Mouse (Mus musculus): ENCODE results near the gene Trpm7. TPM values are rescaled to one million over a fixed set of nuclear protein-coding genes. Genes with fewer than 3 reads are reported as not detected.

Gene Trpm7
- polyA plus RNA-seq, 2 experiments: 43.6 to 44.3 TPM

DNA sequence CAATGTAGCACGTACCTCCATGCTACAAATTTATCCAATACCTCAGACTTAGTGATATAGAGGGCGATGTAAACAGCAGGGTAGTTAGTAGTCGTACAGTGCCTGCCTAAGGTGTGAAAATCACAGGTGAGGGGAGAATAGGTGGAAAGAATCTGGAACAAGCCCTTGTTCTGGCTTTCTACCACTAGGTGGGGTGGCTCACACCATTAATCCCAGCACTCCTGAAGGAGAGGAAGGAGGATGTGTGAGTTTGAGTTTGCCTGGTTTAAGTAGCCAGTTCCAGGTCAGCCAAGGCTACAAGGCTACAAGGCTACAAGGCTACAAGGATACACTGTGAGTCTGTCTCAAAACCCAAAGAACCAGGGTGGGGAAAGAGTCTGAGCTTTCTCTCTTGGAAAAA, 80.3 kb downstream of the Trpm7 start:
- H3K4me2 ChIP-seq (replicated peaks; ENCODE audit: low read depth, low read length, severe bottlenecking): no peak overlapping the region
- no peaks in the 10 kb centered on the region for H3K9me3 ChIP-seq (ENCODE audit: control insufficient read depth, low read length)
- no peak overlapping the region for H3K4me3 ChIP-seq (replicated peaks; ENCODE audit: low read length)
- DNase-seq (ENCODE audit: low spot score) (no peak), ATAC-seq (ENCODE audit: low FRiP score, low read depth) (no peak)
- peaks cover 81% of the 10 kb centered on the region for H3K36me3 ChIP-seq (ENCODE audit: control insufficient read depth, insufficient read depth, low read length)
- no peaks in the 10 kb centered on the region for H3K27me3 ChIP-seq (ENCODE audit: control insufficient read depth, insufficient read depth, low read length)
- no peak overlapping the region for H3K9ac ChIP-seq (ENCODE audit: low read depth, low read length, severe bottlenecking)
- no peaks in the 10 kb centered on the region for H3K4me1 ChIP-seq (ENCODE audit: control insufficient read depth, insufficient read depth, low read length)
- H3K27ac ChIP-seq (replicated peaks; ENCODE audit: low read depth, low read length): no peak overlapping the region
- no peak for TF ChIP-seq POLR2A (IDR thresholded peaks at IDR 0.05; ENCODE audit: borderline replicate concordance, extremely low read depth, insufficient read depth, insufficient read length)
- 82% methylated on average over 3 of the region's 3 CpGs for WGBS

DNA sequence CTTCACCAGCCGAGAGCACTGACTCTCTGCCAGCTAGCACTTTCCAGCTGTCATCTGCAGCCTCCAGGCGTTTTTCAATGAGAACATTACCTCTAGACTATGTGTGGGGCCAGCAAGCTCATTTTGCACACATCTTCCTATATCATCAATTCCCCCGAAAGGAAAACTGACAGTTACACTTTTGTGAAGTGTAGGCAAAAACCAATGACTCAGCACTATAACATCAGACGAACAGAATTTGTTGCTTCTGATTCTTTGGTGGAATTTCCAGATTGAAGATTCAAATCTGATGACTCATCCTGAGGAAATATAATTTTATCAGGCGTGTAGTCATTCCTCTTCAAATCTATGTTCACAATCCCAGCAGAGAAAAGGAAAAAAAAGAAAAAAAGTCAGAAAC, 83.4 kb downstream of the Trpm7 start:
- H3K36me3 ChIP-seq (ENCODE audit: control insufficient read depth, insufficient read depth, low read length): peaks cover 70% of the 10 kb centered on the region
- H3K27ac ChIP-seq (replicated peaks; ENCODE audit: low read depth, low read length): no peak overlapping the region
- ATAC-seq (ENCODE audit: low FRiP score, low read depth): no peak
- 66% methylated on average over 5 of the region's 5 CpGs for WGBS
- H3K4me1 ChIP-seq (ENCODE audit: control insufficient read depth, insufficient read depth, low read length): no peaks in the 10 kb centered on the region
- no peaks in the 10 kb centered on the region for H3K27me3 ChIP-seq (ENCODE audit: control insufficient read depth, insufficient read depth, low read length)
- no peak for DNase-seq (ENCODE audit: low spot score)
- TF ChIP-seq POLR2A (IDR thresholded peaks at IDR 0.05; ENCODE audit: borderline replicate concordance, extremely low read depth, insufficient read depth, insufficient read length): no peak
- no peaks in the 10 kb centered on the region for H3K9me3 ChIP-seq (ENCODE audit: control insufficient read depth, low read length)
- H3K4me2 ChIP-seq (replicated peaks; ENCODE audit: low read depth, low read length, severe bottlenecking): no peak overlapping the region
- H3K4me3 ChIP-seq (replicated peaks; ENCODE audit: low read length): no peak overlapping the region
- no peak overlapping the region for H3K9ac ChIP-seq (ENCODE audit: low read depth, low read length, severe bottlenecking)

DNA sequence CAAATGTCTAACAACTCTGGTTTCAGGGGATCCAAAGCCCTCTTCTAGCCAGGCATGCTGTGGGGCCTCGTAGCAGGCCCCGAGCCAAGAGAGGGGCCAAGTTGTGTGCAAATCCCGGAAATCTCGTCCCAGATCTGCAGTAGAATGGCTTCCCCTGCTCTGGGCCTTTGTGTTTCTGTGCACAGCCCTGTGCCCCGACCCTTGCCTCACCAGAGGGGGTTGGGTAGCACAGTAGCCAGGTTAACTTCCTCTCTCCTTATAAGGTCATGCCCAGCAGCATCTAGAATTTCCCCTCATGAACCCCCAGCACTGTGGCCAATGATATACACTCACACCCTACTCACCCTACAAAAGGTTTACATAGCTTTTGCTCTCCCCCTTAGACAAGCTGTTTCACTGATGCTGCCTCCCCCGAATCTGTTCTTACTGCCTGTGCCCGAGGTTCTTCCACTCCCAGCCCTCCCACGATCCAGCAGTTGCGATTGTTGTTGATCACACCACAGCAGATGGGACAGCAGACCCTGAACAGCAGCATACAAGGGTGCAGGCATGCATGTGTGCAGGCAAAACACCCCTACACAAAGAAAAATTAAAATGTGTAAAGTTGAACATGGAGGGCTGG, 88.2 kb downstream of the Trpm7 start:
- no peaks in the 10 kb centered on the region for H3K27me3 ChIP-seq (ENCODE audit: control insufficient read depth, insufficient read depth, low read length)
- H3K4me3 ChIP-seq (replicated peaks; ENCODE audit: low read length): no peak overlapping the region
- H3K4me1 ChIP-seq (ENCODE audit: control insufficient read depth, insufficient read depth, low read length): no peaks in the 10 kb centered on the region
- DNase-seq (ENCODE audit: low spot score) (no peak), ATAC-seq (ENCODE audit: low FRiP score, low read depth) (peak; percentile 53; the same call in 1 of the 2 replicates)
- no peak overlapping the region for H3K27ac ChIP-seq (replicated peaks; ENCODE audit: low read depth, low read length)
- WGBS: 45% methylated on average over 9 of the region's 9 CpGs
- H3K4me2 ChIP-seq (replicated peaks; ENCODE audit: low read depth, low read length, severe bottlenecking): no peak overlapping the region
- TF ChIP-seq POLR2A (IDR thresholded peaks at IDR 0.05; ENCODE audit: borderline replicate concordance, extremely low read depth, insufficient read depth, insufficient read length): no peak
- peaks cover 28% of the 10 kb centered on the region for H3K36me3 ChIP-seq (ENCODE audit: control insufficient read depth, insufficient read depth, low read length)
- no peak overlapping the region for H3K9ac ChIP-seq (ENCODE audit: low read depth, low read length, severe bottlenecking)
- no peaks in the 10 kb centered on the region for H3K9me3 ChIP-seq (ENCODE audit: control insufficient read depth, low read length)

DNA sequence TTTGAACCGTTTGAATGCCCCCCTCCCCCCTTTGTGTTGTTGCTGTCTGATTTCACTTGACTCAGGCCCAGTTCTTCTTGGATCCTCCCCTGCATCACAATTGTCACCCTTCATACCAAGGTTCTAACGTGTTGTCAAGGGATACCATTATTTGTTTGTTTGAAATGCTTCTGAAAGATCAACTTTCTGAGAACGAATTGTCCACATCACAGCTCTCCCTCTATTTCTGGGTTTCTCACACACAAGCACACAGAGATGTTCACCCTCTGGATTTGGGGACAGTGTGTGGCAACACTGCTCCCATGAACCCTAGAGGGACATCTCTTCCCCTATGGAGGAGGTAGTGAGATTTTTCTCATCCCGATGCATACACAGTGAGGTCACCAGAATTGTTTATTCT, 92.7 kb downstream of the Trpm7 start, which contains the start of gene Usp50:
Usp50 (minus strand) TSS at position 101 of the 400 bp plus-strand sequence.
- H3K9me3 ChIP-seq (ENCODE audit: control insufficient read depth, low read length): no peaks in the 10 kb centered on the region
- no peaks in the 10 kb centered on the region for H3K4me1 ChIP-seq (ENCODE audit: control insufficient read depth, insufficient read depth, low read length)
- no peaks in the 10 kb centered on the region for H3K27me3 ChIP-seq (ENCODE audit: control insufficient read depth, insufficient read depth, low read length)
- 76% methylated on average over 4 of the region's 4 CpGs for WGBS
- no peak within 1 kb of the TSS for H3K4me2 ChIP-seq (replicated peaks; ENCODE audit: low read depth, low read length, severe bottlenecking)
- no peak for ATAC-seq (ENCODE audit: low FRiP score, low read depth)
- H3K27ac ChIP-seq (replicated peaks; ENCODE audit: low read depth, low read length): no peak within 1 kb of the TSS
- H3K36me3 ChIP-seq (ENCODE audit: control insufficient read depth, insufficient read depth, low read length): no peaks in the 10 kb centered on the region
- TF ChIP-seq POLR2A (IDR thresholded peaks at IDR 0.05; ENCODE audit: borderline replicate concordance, extremely low read depth, insufficient read depth, insufficient read length): no peak
- no peak within 1 kb of the TSS for H3K4me3 ChIP-seq (replicated peaks; ENCODE audit: low read length)
- no peak within 1 kb of the TSS for H3K9ac ChIP-seq (ENCODE audit: low read depth, low read length, severe bottlenecking)
- DNase-seq (ENCODE audit: low spot score): no peak

DNA sequence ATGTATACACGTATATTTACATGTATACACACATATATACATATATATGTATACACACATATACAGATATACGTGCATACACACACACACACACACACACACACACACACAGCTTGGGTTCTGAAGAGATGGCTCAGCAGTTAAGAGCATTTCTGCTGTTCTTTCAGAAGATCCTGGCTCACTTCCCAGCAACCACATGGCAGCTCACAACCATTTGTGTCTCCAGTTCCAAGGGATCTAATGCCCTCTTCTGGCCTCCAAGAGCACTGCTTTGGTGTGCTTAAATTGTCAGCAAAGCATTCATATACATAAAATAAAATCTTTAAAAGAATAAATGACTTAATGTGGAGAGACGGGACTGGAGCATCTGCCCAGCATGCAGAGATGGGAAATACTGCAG, 93.6 kb downstream of the Trpm7 start:
- H3K4me3 ChIP-seq (replicated peaks; ENCODE audit: low read length): no peak overlapping the region
- no peak overlapping the region for H3K9ac ChIP-seq (ENCODE audit: low read depth, low read length, severe bottlenecking)
- ATAC-seq (ENCODE audit: low FRiP score, low read depth) (no peak), DNase-seq (ENCODE audit: low spot score) (peak; percentile 67)
- no peak for TF ChIP-seq POLR2A (IDR thresholded peaks at IDR 0.05; ENCODE audit: borderline replicate concordance, extremely low read depth, insufficient read depth, insufficient read length)
- 79% methylated on average over 3 of the region's 3 CpGs for WGBS
- no peaks in the 10 kb centered on the region for H3K9me3 ChIP-seq (ENCODE audit: control insufficient read depth, low read length)
- H3K4me2 ChIP-seq (replicated peaks; ENCODE audit: low read depth, low read length, severe bottlenecking): no peak overlapping the region
- H3K27ac ChIP-seq (replicated peaks; ENCODE audit: low read depth, low read length): no peak overlapping the region
- H3K4me1 ChIP-seq (ENCODE audit: control insufficient read depth, insufficient read depth, low read length): no peaks in the 10 kb centered on the region
- H3K27me3 ChIP-seq (ENCODE audit: control insufficient read depth, insufficient read depth, low read length): no peaks in the 10 kb centered on the region
- no peaks in the 10 kb centered on the region for H3K36me3 ChIP-seq (ENCODE audit: control insufficient read depth, insufficient read depth, low read length)
